Mouse (Mus musculus) bone marrow, adult 2 months (tissue): Measurements from ENCODE around the gene Stard13. TPM values are rescaled to one million over a fixed set of nuclear protein-coding genes. Genes with fewer than 3 reads are reported as not detected.

Experiments
- H3K27ac ChIP-seq: fragments of 200-500 bp; 2 replicates; pipeline ENCODE4 v1.5.1; 2012; ENCODE audit warnings: low read depth, mild to moderate bottlenecking, control low read depth, inconsistent platforms, low read length; ENCODE audit not compliant: control insufficient read depth, poor library complexity, insufficient read depth
- H3K4me1 ChIP-seq: fragments of 200-500 bp; 2 replicates; pipeline ENCODE4 v1.6.1; 2011; ENCODE audit warnings: low read length; ENCODE audit not compliant: control insufficient read depth, insufficient read depth
- H3K4me3 ChIP-seq: fragments of 200-500 bp; replicated peaks from 2 replicates; pipeline ENCODE3; 2011; ENCODE audit warnings: mild to moderate bottlenecking, low read depth, low read length, control low read depth; ENCODE audit not compliant: control insufficient read depth
- CTCF ChIP-seq: fragments of 200-500 bp; IDR thresholded peaks from 2 replicates; pipeline ENCODE4 v1.5.1; 2011; ENCODE audit warnings: low read length, control low read depth; ENCODE audit not compliant: control insufficient read depth, insufficient read depth
- POLR2A ChIP-seq: fragments of 200-500 bp; IDR thresholded peaks from 2 replicates; pipeline ENCODE4 v1.6.1; 2011; ENCODE audit warnings: low read depth, mild to moderate bottlenecking, control low read depth, low read length, borderline replicate concordance; ENCODE audit not compliant: control insufficient read depth
- WGBS: fragments of 180-500 bp; shearing (Covaris S2); methylation state at CpG from one replicate; pipeline ENCODE4 v1.1.7; 2018; 5-methylcytosine and 5-hydroxymethylcytosine counted together
- polyA plus RNA-seq: library from polyadenylated mRNA; stranded (reverse); fragments of >200 nt; gene quantifications from 2 replicates; pipeline ENCODE4 v1.2.4, GENCODE M21; 2011; ENCODE audit warnings: low replicate concordance; ENCODE audit not compliant: missing spikeins, insufficient read depth, insufficient read length

Gene Stard13
- polyA plus RNA-seq, 1 experiment, result 0.80 TPM

GRCm38 (mm10) chr5:151056920-151057294 lies 176.7 kb downstream of the Stard13 start:
- 39% methylated on average over 6 of the region's 6 CpGs for WGBS
- Histone ChIP-seq H3K4me1 (no peaks in the 10 kb centered on the region), H3K4me3 (no peak overlapping the region), H3K27ac (no peak overlapping the region)
- TF ChIP-seq POLR2A, result no peak
- no peak for TF ChIP-seq CTCF

- TF ChIP-seq CTCF (no peak), POLR2A (no peak)
- Histone ChIP-seq H3K4me3 (no peak overlapping the region), H3K27ac (no peak overlapping the region), H3K4me1 (no peaks in the 10 kb centered on the region)
- WGBS, result 84% methylated on average over 12 of the region's 12 CpGs
Observed at GRCm38 (mm10) chr5:151056255-151056919, 177.2 kb downstream of the Stard13 start.

- H3K27ac ChIP-seq, result no peak overlapping the region
- no peaks in the 10 kb centered on the region for H3K4me1 ChIP-seq
- 89% methylated on average over 11 of the region's 11 CpGs for WGBS
- H3K4me3 ChIP-seq, result no peak overlapping the region
- no peak for TF ChIP-seq CTCF
- no peak for TF ChIP-seq POLR2A
Observed at GRCm38 (mm10) chr5:151055426-151056090, 178.1 kb downstream of the Stard13 start.

GRCm38 (mm10) chr5:151054743-151055114 lies 178.9 kb downstream of the Stard13 start:
- TF ChIP-seq POLR2A (no peak), CTCF (no peak)
- WGBS, result 85% methylated on average over 4 of the region's 4 CpGs
- H3K27ac ChIP-seq, result no peak overlapping the region
- no peaks in the 10 kb centered on the region for H3K4me1 ChIP-seq
- no peak overlapping the region for H3K4me3 ChIP-seq

- Histone ChIP-seq H3K27ac (no peak overlapping the region), H3K4me3 (no peak overlapping the region), H3K4me1 (no peaks in the 10 kb centered on the region)
- TF ChIP-seq POLR2A (no peak), CTCF (no peak)
- WGBS, result 21% methylated on average over 7 of the region's 7 CpGs
Observed at GRCm38 (mm10) chr5:151054100-151054742, 179.4 kb downstream of the Stard13 start.

GRCm38 (mm10) chr5:151053190-151053589 lies 180.4 kb downstream of the Stard13 start:
- no peak for TF ChIP-seq CTCF
- no peak for TF ChIP-seq POLR2A
- Histone ChIP-seq H3K4me1 (no peaks in the 10 kb centered on the region), H3K27ac (no peak overlapping the region), H3K4me3 (no peak overlapping the region)
- 79% methylated on average over 5 of the region's 5 CpGs for WGBS

- WGBS, result 90% methylated on average over 8 of the region's 8 CpGs
- H3K4me1 ChIP-seq, result no peaks in the 10 kb centered on the region
- TF ChIP-seq POLR2A (no peak), CTCF (no peak)
- H3K4me3 ChIP-seq, result no peak overlapping the region
- no peak overlapping the region for H3K27ac ChIP-seq
Observed at GRCm38 (mm10) chr5:151052331-151052730, 181.3 kb downstream of the Stard13 start.

- no peak overlapping the region for H3K4me3 ChIP-seq
- 53% methylated on average over 12 of the region's 12 CpGs for WGBS
- no peaks in the 10 kb centered on the region for H3K4me1 ChIP-seq
- no peak for TF ChIP-seq CTCF
- no peak for TF ChIP-seq POLR2A
- H3K27ac ChIP-seq, result no peak overlapping the region
Observed at GRCm38 (mm10) chr5:151047488-151047887, 186.1 kb downstream of the Stard13 start.
